Mouse (Mus musculus) stomach, embryonic 16.5 days (tissue): Measurements from ENCODE around the gene 4930451I11Rik. TPM values are rescaled to one million over a fixed set of nuclear protein-coding genes. Genes with fewer than 3 reads are reported as not detected.

Experiments used
- ATAC-seq: fragments of 200-750 bp; cut with Nextera tagmentation; 2 replicates; pipeline ENCODE4 v1.8.0; 2017; ENCODE audit warnings: moderate number of reproducible peaks, moderate TSS enrichment; ENCODE audit not compliant: insufficient read depth, low FRiP score
- H3K27ac ChIP-seq: fragments of 300-500 bp; sonication (generic); 2 replicates; pipeline ENCODE4 v1.5.1; 2014; ENCODE audit warnings: low read length
- H3K27me3 ChIP-seq: fragments of 300-500 bp; sonication (generic); 2 replicates; pipeline ENCODE4 v1.6.1; 2014; ENCODE audit warnings: low read length, control low read depth, mixed read lengths; ENCODE audit not compliant: control insufficient read depth, insufficient read depth
- H3K36me3 ChIP-seq: fragments of 300-500 bp; sonication (generic); 2 replicates; pipeline ENCODE4 v1.6.1; 2014; ENCODE audit warnings: low read length; ENCODE audit not compliant: control insufficient read depth, insufficient read depth
- H3K4me1 ChIP-seq: fragments of 300-500 bp; sonication (generic); 2 replicates; pipeline ENCODE4 v1.6.1; 2014; ENCODE audit warnings: low read length, control low read depth, mixed read lengths; ENCODE audit not compliant: control insufficient read depth, insufficient read depth
- H3K4me2 ChIP-seq: fragments of 300-500 bp; sonication (generic); 2 replicates; pipeline ENCODE4 v1.6.1; 2014; ENCODE audit warnings: low read depth, low read length, mixed read lengths
- H3K4me3 ChIP-seq: fragments of 300-500 bp; sonication (generic); replicated peaks from 2 replicates; pipeline ENCODE4 v1.5.1; 2014; ENCODE audit warnings: mild to moderate bottlenecking, low read length
- H3K9ac ChIP-seq: fragments of 300-500 bp; sonication (generic); 2 replicates; pipeline ENCODE4 v1.6.1; 2014; ENCODE audit warnings: low read length
- H3K9me3 ChIP-seq: fragments of 300-500 bp; sonication (generic); replicated peaks from 2 replicates; pipeline ENCODE4 v1.6.1; 2016; ENCODE audit warnings: low read length, control low read depth; ENCODE audit not compliant: control insufficient read depth
- WGBS: fragments of 180-500 bp; shearing (Covaris S2); extraction: QIAGEN DNeasy Blood & Tissue Kit; methylation state at CpG from one replicate; pipeline ENCODE4 v1.1.7; 2014; 5-methylcytosine and 5-hydroxymethylcytosine counted together
- polyA plus RNA-seq: library from polyadenylated mRNA; unstranded; fragments of >200 nt; fragmentation: Nextera tagmentation; extraction: Ambion mirVana; gene quantifications from 2 replicates; pipeline ENCODE4 v1.2.1, GENCODE M21; 2015

The 4930451I11Rik gene
- polyA plus RNA-seq, 1 experiment from 2014 or later = not detected

- no peaks in the 10 kb centered on the region for H3K9me3 ChIP-seq
- peak overlapping the region; percentile 55 for H3K4me3 ChIP-seq
- peak overlapping the region; percentile 83 for H3K27ac ChIP-seq
- H3K9ac ChIP-seq = peak overlapping the region; percentile 82
- no peaks in the 10 kb centered on the region for H3K27me3 ChIP-seq
- H3K36me3 ChIP-seq = no peaks in the 10 kb centered on the region
- peak overlapping the region; percentile 69 for H3K4me2 ChIP-seq
- under 1% methylated on average over 43 of the region's 43 CpGs for WGBS
- H3K4me1 ChIP-seq = peaks cover 12% of the 10 kb centered on the region
- ATAC-seq = peak; percentile 93
Observed at GRCm38 (mm10) chr7:126808703-126809455, 22.6 kb downstream of the 4930451I11Rik start.

DNA sequence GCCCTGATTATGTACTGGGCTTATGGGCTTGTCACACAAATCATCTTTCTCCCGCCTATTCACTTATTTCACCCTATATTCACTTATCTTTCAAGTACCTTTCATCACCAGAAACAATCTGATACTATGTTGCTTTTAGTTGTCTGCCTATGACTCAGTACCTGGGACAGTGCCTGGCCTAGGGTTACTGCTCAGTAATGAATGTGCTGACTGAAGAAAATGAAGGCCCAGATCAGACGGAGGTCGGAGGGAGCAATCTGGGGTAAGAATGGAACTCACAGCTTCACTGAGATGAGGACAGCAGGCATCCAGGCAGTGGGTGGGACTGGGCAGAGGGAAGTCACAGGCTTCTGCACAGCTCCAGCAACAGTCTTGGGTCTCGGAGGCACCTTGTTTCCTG is 24.0 kb downstream of the 4930451I11Rik start:
- 59% methylated on average over 4 of the region's 4 CpGs for WGBS
- H3K4me3 ChIP-seq = 0 out of 2 replicates have a peak overlapping the region, but pooled peaks have one; percentile 1
- no peaks in the 10 kb centered on the region for H3K9me3 ChIP-seq

GRCm38 (mm10) chr7:126806956-126807355 is 24.5 kb downstream of the 4930451I11Rik start:
- H3K9me3 ChIP-seq = no peaks in the 10 kb centered on the region
- peaks cover 15% of the 10 kb centered on the region for H3K4me1 ChIP-seq
- no peak overlapping the region for H3K4me2 ChIP-seq
- ATAC-seq = peak; percentile 25; the same call in 1 of the 2 replicates
- no peaks in the 10 kb centered on the region for H3K27me3 ChIP-seq
- H3K4me3 ChIP-seq = no peak overlapping the region
- 61% methylated on average over 6 of the region's 6 CpGs for WGBS
- H3K36me3 ChIP-seq = no peaks in the 10 kb centered on the region
- no peak overlapping the region for H3K9ac ChIP-seq
- peak overlapping the region; percentile 41; the same call in 1 of the 2 replicates for H3K27ac ChIP-seq

More for the DNA sequence above, 24.0 kb downstream of the 4930451I11Rik start:
- peak overlapping the region; percentile 34 for H3K9ac ChIP-seq
- no peak for ATAC-seq
- peak overlapping the region; percentile 41; the same call in 1 of the 2 replicates for H3K27ac ChIP-seq
- no peaks in the 10 kb centered on the region for H3K27me3 ChIP-seq
- peak overlapping the region; percentile 69; the same call in 1 of the 2 replicates for H3K4me2 ChIP-seq
- no peaks in the 10 kb centered on the region for H3K36me3 ChIP-seq
- peaks cover 15% of the 10 kb centered on the region for H3K4me1 ChIP-seq

GRCm38 (mm10) chr7:126803751-126804150 is 27.7 kb downstream of the 4930451I11Rik start:
- Histone ChIP-seq H3K4me1 (peaks cover 28% of the 10 kb centered on the region), H3K36me3 (no peaks in the 10 kb centered on the region), H3K4me2 (no peak overlapping the region), H3K9me3 (no peaks in the 10 kb centered on the region), H3K27ac (peak overlapping the region; percentile 51; the same call in 1 of the 2 replicates), H3K4me3 (no peak overlapping the region), H3K9ac (no peak overlapping the region), H3K27me3 (no peaks in the 10 kb centered on the region)
- no peak for ATAC-seq

GRCm38 (mm10) chr7:126803181-126803580 is 28.3 kb downstream of the 4930451I11Rik start:
- Histone ChIP-seq H3K4me1 (peaks cover 27% of the 10 kb centered on the region), H3K9me3 (no peaks in the 10 kb centered on the region), H3K36me3 (no peaks in the 10 kb centered on the region), H3K27ac (peak overlapping the region; percentile 51; the same call in 1 of the 2 replicates), H3K27me3 (no peaks in the 10 kb centered on the region), H3K9ac (no peak overlapping the region), H3K4me2 (no peak overlapping the region), H3K4me3 (no peak overlapping the region)
- no peak for ATAC-seq
- WGBS = 59% methylated on average over 6 of the region's 6 CpGs

DNA sequence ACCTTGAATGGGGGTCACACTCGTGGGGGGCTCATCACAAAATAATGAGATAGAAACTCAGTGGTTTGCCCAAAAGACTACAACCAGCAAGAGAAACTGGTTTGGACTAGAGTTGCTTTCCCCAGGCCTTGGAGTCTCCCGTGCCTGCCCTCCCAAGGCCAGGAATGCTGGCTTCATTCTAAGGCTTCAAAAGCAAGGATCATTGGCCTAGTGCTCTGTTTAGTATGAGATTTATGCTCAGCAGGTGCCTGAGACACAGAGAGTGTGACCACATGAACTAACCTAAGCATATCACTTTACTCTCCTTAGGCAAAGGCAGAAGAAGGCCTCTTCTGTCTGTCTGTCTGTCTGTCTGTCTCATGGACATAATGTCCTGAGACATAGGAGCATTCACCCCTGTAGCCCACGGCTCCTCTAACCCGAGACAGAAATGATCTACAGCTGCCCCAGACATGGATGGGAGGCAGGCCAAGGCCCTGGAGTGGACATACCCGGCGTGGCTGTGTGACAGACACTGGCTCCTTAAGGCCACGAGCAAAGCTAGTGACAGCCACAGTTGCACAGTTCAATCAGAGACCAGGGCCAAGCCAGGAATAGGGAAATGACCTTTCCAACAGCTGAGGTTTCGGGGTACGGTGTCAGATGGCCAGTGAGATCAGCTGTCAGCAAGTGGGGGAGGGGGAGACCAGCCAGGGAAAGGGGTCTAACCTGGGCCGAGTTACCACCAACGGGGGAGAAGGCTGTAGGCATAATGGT is 29.1 kb downstream of the 4930451I11Rik start:
- Histone ChIP-seq H3K27me3 (no peaks in the 10 kb centered on the region), H3K36me3 (peaks cover 1% of the 10 kb centered on the region; the same call in 1 of the 2 replicates), H3K9me3 (no peaks in the 10 kb centered on the region), H3K27ac (peak overlapping the region; percentile 57; the same call in 1 of the 2 replicates), H3K4me2 (no peak overlapping the region), H3K9ac (no peak overlapping the region), H3K4me1 (peaks cover 24% of the 10 kb centered on the region), H3K4me3 (no peak overlapping the region)
- no peak for ATAC-seq
- 77% methylated on average over 11 of the region's 11 CpGs for WGBS

- no peak overlapping the region for H3K4me3 ChIP-seq
- H3K4me1 ChIP-seq = peaks cover 27% of the 10 kb centered on the region
- no peaks in the 10 kb centered on the region for H3K27me3 ChIP-seq
- H3K9ac ChIP-seq = no peak overlapping the region
- no peaks in the 10 kb centered on the region for H3K9me3 ChIP-seq
- H3K4me2 ChIP-seq = no peak overlapping the region
- WGBS = 92% methylated on average over 16 of the region's 16 CpGs
- H3K27ac ChIP-seq = no peak overlapping the region; the same call in 1 of the 2 replicates
- H3K36me3 ChIP-seq = peaks cover 7% of the 10 kb centered on the region
- ATAC-seq = no peak
Observed at GRCm38 (mm10) chr7:126801057-126801422, 30.4 kb downstream of the 4930451I11Rik start.

- peak overlapping the region; percentile 83 for H3K9ac ChIP-seq
- H3K9me3 ChIP-seq = no peaks in the 10 kb centered on the region
- H3K36me3 ChIP-seq = peaks cover 11% of the 10 kb centered on the region
- H3K4me3 ChIP-seq = peak overlapping the region; percentile 73
- 48% methylated on average over 5 of the region's 5 CpGs for WGBS
- H3K4me2 ChIP-seq = peak overlapping the region; percentile 81
- H3K4me1 ChIP-seq = peaks cover 28% of the 10 kb centered on the region
- H3K27ac ChIP-seq = peak overlapping the region; percentile 100
- ATAC-seq = no peak
- H3K27me3 ChIP-seq = no peaks in the 10 kb centered on the region
Observed at GRCm38 (mm10) chr7:126800269-126801056, 31.0 kb downstream of the 4930451I11Rik start.
